Mouse (Mus musculus): ENCODE measurements around the gene Gm3194. TPM values are rescaled to one million over a fixed set of nuclear protein-coding genes. Genes with fewer than 3 reads are reported as not detected.

The Gm3194 gene
- 0.48 TPM for polyA plus RNA-seq (2014; fragmentation: Illumina TruSeq; extraction: RNeasy Lipid Tissue Mini Kit (QIAGEN cat#74804); ENCODE audit: low replicate concordance)

GRCm38 (mm10) chr14:5455367-5455766 lies at the start of gene Gm3194:
Gm3194 (minus strand) TSS chr14:5455467.

GRCm38 (mm10) chr14:5501374-5501773 lies 46.1 kb upstream of the Gm3194 start, which contains the start of gene Gm3488:
Gm3488 (plus strand) TSS chr14:5501674.

GRCm38 (mm10) chr14:5483907-5484306 lies 28.6 kb upstream of the Gm3194 start, which contains the start of gene Gm3187:
Gm3187 (plus strand) TSS chr14:5484207.

GRCm38 (mm10) chr14:5477730-5478129 lies 22.5 kb upstream of the Gm3194 start, which contains the start of gene Gm8246:
Gm8246 (minus strand) TSS chr14:5477830.

GRCm38 (mm10) chr14:5388949-5389348 lies 66.3 kb downstream of the Gm3194 start, which contains the start of gene Gm3500:
Gm3500 (minus strand) TSS chr14:5389049.

Other genes starting within 250 kb of the Gm3194 start
- not detected for gene Gm3526, start 194.9 kb downstream of the Gm3194 start, polyA plus RNA-seq (2014; fragmentation: Illumina TruSeq; extraction: RNeasy Lipid Tissue Mini Kit (QIAGEN cat#74804); ENCODE audit: low replicate concordance)
- not detected for gene Gm3542, start 120.5 kb downstream of the Gm3194 start, polyA plus RNA-seq (2014; fragmentation: Illumina TruSeq; extraction: RNeasy Lipid Tissue Mini Kit (QIAGEN cat#74804); ENCODE audit: low replicate concordance)
- 0.22 TPM for gene Gm3500, start 66.4 kb downstream of the Gm3194 start, polyA plus RNA-seq (2014; fragmentation: Illumina TruSeq; extraction: RNeasy Lipid Tissue Mini Kit (QIAGEN cat#74804); ENCODE audit: low replicate concordance)
- gene Gm8246, start 22.4 kb upstream of the Gm3194 start, polyA plus RNA-seq (2014; fragmentation: Illumina TruSeq; extraction: RNeasy Lipid Tissue Mini Kit (QIAGEN cat#74804); ENCODE audit: low replicate concordance), result not detected
- not detected for gene Gm3187, start 28.7 kb upstream of the Gm3194 start, polyA plus RNA-seq (2014; fragmentation: Illumina TruSeq; extraction: RNeasy Lipid Tissue Mini Kit (QIAGEN cat#74804); ENCODE audit: low replicate concordance)
- gene Gm3488, start 46.2 kb upstream of the Gm3194 start, polyA plus RNA-seq (2014; fragmentation: Illumina TruSeq; extraction: RNeasy Lipid Tissue Mini Kit (QIAGEN cat#74804); ENCODE audit: low replicate concordance), result 0.59 TPM
- gene Gm3532, start 83.0 kb upstream of the Gm3194 start, polyA plus RNA-seq (2014; fragmentation: Illumina TruSeq; extraction: RNeasy Lipid Tissue Mini Kit (QIAGEN cat#74804); ENCODE audit: low replicate concordance), result not detected
- not detected for gene Gm8265, start 177.6 kb upstream of the Gm3194 start, polyA plus RNA-seq (2014; fragmentation: Illumina TruSeq; extraction: RNeasy Lipid Tissue Mini Kit (QIAGEN cat#74804); ENCODE audit: low replicate concordance)
- gene Gm9603, start 232.0 kb upstream of the Gm3194 start, polyA plus RNA-seq (2014; fragmentation: Illumina TruSeq; extraction: RNeasy Lipid Tissue Mini Kit (QIAGEN cat#74804); ENCODE audit: low replicate concordance), result not detected

Data from small intestine, adult 10 weeks (tissue).